Mouse (Mus musculus) CD4-positive, CD25-positive, alpha-beta regulatory T cell, adult 2 months (primary cell): ENCODE results near the gene Zfp384.

Experiments used
- DNase-seq: peaks from one replicate; pipeline ENCODE4 v3.0.0-alpha.2; 2012; ENCODE audit warnings: low read depth, low spot score

The Zfp384 gene

DNA sequence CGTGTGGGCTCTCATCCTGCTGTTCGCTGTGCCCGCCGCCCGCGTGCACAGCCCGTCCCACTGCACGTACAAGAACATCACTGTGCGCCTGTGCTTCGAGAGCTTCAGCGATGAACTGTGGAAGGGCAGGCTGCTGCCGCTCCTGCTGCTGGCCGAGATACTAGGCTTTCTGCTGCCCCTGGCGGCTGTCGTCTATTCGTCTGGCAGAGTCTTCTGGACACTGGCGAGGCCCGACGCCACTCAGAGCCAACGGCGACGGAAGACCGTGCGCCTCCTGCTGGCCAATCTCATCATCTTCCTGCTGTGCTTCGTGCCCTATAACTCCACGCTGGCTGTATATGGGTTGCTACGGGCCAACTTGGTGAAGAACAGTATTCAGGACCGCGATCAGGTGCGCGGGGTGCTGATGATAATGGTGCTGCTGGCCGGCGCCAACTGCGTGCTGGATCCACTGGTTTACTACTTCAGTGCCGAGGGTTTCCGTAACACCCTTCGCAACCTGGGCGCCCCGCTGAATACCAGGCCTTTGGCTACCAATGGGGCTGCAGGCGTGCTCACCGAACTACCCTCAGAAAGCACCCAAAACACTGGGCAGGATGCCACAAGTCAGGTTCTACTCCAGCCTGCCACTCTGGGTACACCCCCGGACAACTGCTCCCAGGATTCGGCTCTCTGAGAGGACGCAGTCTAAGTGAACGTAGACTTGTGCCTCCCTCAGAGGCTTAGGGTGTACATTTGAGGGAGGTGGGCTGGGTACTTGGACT is 73.0 kb downstream of the Zfp384 start:
- DNase-seq = no peak

DNA sequence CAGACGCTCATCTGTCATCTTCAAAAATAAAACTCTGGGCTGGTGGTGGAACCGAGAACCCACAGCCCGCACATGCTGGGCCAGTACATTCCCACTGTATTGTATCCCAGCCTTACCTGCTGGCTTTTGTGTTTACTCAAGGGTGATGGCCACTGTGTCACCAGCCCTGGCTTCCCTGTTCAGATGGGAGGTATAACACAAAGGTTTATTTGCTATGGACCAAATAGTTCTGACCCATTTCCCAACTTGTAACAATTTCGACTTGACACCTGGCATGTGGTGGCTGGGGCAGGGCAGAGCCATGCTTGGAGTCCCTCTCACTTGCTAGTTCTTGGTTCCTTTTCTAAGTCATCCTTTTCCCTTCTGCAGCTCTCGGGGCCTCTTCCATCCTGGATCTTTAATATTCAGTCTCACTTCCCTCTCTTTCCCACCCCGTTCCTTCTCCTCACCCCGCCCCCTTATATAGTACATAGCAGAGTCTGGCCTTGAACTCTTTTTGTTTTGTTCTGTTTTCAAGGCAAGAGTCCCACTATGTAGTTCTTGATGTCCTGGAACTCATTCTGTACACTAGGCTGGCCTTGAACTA is 73.9 kb downstream of the Zfp384 start:
- no peak for DNase-seq

- DNase-seq = peak; percentile 83
Observed at GRCm38 (mm10) chr6:125084424-125084823, 75.5 kb downstream of the Zfp384 start.
